Mouse (Mus musculus) layer of hippocampus, adult 6 months (tissue): Measurements from ENCODE around the gene Ctcfl. TPM values are rescaled to one million over a fixed set of nuclear protein-coding genes. Genes with fewer than 3 reads are reported as not detected.

Source experiments
- long read RNA-seq, 2 experiments: library from polyadenylated mRNA; unstranded; transcript quantifications; one replicate each; pipeline ENCODE4 v2.0.0; 2019 to 2020
- polyA plus RNA-seq: library from polyadenylated mRNA; unstranded; fragments of <200 nt; fragmentation: Nextera tagmentation; gene quantifications from 2 replicates; pipeline ENCODE4 v1.2.3, GENCODE M21; 2021

The Ctcfl gene
- polyA plus RNA-seq, result not detected in 2 replicates
- long read RNA-seq, experiment 1, result 0 reads
- long read RNA-seq, experiment 2, result 0 reads

DNA sequence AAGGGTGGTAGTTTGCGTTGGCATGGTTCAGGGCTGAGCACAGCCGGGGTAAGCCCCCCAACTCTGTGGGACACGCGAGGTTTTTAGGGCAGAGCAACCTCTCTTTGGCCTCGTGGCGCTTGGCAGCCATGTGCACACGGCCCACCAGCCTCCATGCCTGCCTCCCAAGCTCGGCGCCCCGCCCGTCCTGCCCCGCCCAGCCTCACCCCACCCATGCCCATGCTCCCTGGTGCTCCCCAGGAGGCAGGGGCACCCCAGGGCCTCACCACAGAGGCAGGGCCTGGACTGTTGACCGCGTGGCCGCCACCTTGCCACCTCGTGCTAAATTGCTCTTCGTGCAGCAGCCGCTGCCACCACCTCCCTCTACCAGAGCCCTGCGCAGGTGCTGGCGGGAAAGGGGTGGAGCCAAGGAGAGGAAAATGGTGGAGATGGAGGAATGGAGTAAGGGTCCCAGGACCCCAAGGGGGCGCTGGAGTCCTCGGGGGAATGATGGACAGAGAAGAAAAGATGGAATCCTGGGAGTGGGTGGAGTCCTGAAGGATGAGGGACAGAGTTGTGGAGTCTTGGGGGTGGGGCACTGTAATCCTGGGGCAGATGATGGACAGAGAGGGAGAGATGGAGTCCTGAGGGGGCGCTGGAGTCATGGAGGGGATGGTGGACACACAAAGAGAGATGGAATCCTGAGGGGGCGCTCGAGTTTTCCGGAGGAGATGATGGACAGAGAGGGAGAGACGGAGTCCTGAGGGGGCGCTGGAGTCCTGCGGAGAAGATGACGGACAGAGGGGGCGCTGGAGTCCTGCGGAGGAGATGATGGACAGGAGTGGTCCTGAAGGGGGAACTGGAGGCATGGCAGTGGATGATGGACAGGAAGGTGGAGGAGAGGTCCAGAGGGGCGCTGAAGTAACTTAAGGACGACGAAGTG lies at the start of gene Ctcfl:
Gene Ctcfl, minus strand, starts transcription at position 503 of the 922 bp plus-strand sequence.

DNA sequence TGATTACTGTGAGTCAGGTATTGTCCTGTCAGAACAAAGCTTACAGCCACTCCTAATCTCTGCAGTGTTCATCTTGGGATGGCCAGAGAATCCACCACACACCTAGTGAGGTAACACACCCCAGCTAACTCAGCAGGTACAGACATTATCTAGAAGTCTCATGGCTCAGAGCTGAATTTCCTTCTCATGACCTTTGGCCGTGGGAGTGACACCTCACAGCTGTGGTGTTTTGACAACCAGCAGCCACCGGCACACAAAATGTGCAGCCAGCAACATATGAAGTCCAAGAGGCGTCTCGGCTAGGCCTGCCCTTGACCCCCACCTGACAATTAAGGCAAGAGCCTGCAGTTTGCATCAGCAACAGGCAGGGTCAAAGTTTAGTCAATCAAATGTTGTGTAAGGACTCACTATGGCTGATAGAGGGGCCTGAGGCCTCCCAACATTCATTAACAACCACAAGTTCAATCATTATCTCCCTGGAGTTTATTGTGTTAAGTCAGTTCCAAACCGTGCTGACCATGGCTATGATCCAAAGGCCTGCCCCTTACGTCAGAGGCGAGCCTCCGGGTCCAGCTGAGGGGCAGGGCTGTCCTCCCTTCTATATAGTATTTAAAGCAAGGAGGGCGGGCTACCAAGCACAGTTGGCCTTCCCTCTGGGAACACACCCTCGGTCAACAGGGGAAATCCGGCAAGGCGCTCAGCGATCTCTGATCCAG lies 33.3 kb upstream of the Ctcfl start, which contains the start of gene Pck1:
Gene Pck1, plus strand, starts transcription at position 613 of the 716 bp plus-strand sequence.

Other genes starting within 250 kb of the Ctcfl start
- gene Bmp7, start 179.2 kb downstream of the Ctcfl start, polyA plus RNA-seq, result 5.0 and 5.2 TPM in 2 replicates
- gene Spo11, start 141.8 kb downstream of the Ctcfl start, polyA plus RNA-seq, result 0.08 TPM in 1 of 2 replicates, not detected in the other
- gene Rae1, start 119.4 kb downstream of the Ctcfl start, polyA plus RNA-seq, result 79.3 and 80.0 TPM in 2 replicates
- gene Rbm38, start 99.0 kb downstream of the Ctcfl start, polyA plus RNA-seq, result 3.9 TPM in 2 replicates
- not detected in 2 replicates for gene Pck1, start 33.5 kb upstream of the Ctcfl start, polyA plus RNA-seq
- 0.25 and 0.60 TPM in 2 replicates for gene Zbp1, start 99.4 kb upstream of the Ctcfl start, polyA plus RNA-seq
- gene Pmepa1, start 157.0 kb upstream of the Ctcfl start, polyA plus RNA-seq, result 3.1 and 4.9 TPM in 2 replicates